Mouse (Mus musculus) intestine, postnatal 0 days (tissue): Measurements from ENCODE around the gene Enpep. TPM values are rescaled to one million over a fixed set of nuclear protein-coding genes. Genes with fewer than 3 reads are reported as not detected.

Experiments used
- ATAC-seq: fragments of 200-750 bp; cut with Nextera tagmentation; 2 replicates; pipeline ENCODE4 v1.8.0; 2017; ENCODE audit warnings: mild to moderate bottlenecking, moderate TSS enrichment, moderate library complexity
- H3K27ac ChIP-seq: fragments of 300-500 bp; sonication (generic); 2 replicates; pipeline ENCODE4 v1.5.1; 2014; ENCODE audit warnings: mild to moderate bottlenecking, low read depth, low read length, moderate library complexity
- H3K27me3 ChIP-seq: fragments of 300-500 bp; sonication (generic); replicated peaks from 2 replicates; pipeline ENCODE4 v1.6.1; 2014; ENCODE audit warnings: low read length, mixed read lengths; ENCODE audit not compliant: control insufficient read depth, insufficient read depth
- H3K36me3 ChIP-seq: fragments of 300-500 bp; sonication (generic); 2 replicates; pipeline ENCODE4 v1.6.1; 2014; ENCODE audit warnings: mild to moderate bottlenecking, moderate library complexity; ENCODE audit not compliant: control insufficient read depth, insufficient read depth
- H3K4me1 ChIP-seq: fragments of 300-500 bp; sonication (generic); replicated peaks from 2 replicates; pipeline ENCODE4 v1.6.1; 2014; ENCODE audit warnings: antibody characterized with exemption, low read length, mixed read lengths; ENCODE audit not compliant: control insufficient read depth, insufficient read depth
- H3K4me2 ChIP-seq: fragments of 300-500 bp; sonication (generic); replicated peaks from 2 replicates; pipeline ENCODE4 v1.6.1; 2014; ENCODE audit warnings: low read depth, mild to moderate bottlenecking, moderate library complexity
- H3K4me3 ChIP-seq: fragments of 300-500 bp; sonication (generic); 2 replicates; pipeline ENCODE4 v1.5.1; 2014; ENCODE audit warnings: low read depth, low read length
- H3K9ac ChIP-seq: fragments of 300-500 bp; sonication (generic); 2 replicates; pipeline ENCODE4 v1.6.1; 2014; ENCODE audit warnings: mild to moderate bottlenecking, low read depth, low read length
- H3K9me3 ChIP-seq: fragments of 300-500 bp; sonication (generic); 2 replicates; pipeline ENCODE4 v1.6.1; 2016; ENCODE audit warnings: mixed run types; ENCODE audit not compliant: control insufficient read depth
- CTCF ChIP-seq: sonication (generic); IDR thresholded peaks from 2 replicates; pipeline ENCODE4 v1.5.1; 2016; ENCODE audit warnings: low read depth, mild to moderate bottlenecking, control low read depth, antibody characterized with exemption, moderate library complexity
- WGBS: fragments of 180-500 bp; shearing (Covaris S2); extraction: QIAGEN DNeasy Blood & Tissue Kit; methylation state at CpG from one replicate; pipeline ENCODE4 v1.1.7; 2014; 5-methylcytosine and 5-hydroxymethylcytosine counted together
- polyA plus RNA-seq: library from polyadenylated mRNA; unstranded; fragments of >200 nt; fragmentation: Nextera tagmentation; extraction: Ambion mirVana; gene quantifications from 2 replicates; pipeline ENCODE4 v1.2.1, GENCODE M21; 2015

The Enpep gene
- polyA plus RNA-seq, 1 experiment from 2014 or later, result 120 TPM

DNA sequence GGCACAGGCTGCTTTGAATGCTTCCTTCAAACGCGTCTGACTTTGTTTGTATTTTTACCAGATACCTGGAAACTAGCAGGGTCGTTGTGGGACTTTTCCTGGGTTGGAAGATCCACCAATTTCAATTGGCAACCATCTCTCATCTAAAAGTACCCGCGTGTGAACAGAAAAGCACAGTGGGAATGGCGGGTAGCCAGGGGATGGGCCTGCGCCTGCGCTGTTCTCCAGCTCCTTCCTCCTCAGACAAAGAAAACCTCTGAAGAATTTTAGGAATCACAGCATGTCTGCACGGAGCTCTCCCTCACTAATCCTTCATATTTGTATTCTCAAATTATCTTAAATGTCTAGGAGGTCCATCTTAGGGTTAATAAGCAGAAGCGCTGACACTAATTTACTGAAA lies 78.3 kb downstream of the Enpep start:
- ATAC-seq, result no peak
- Histone ChIP-seq H3K36me3 (no peaks in the 10 kb centered on the region), H3K4me3 (no peak overlapping the region), H3K4me2 (no peak overlapping the region), H3K27me3 (no peaks in the 10 kb centered on the region), H3K4me1 (no peaks in the 10 kb centered on the region), H3K27ac (no peak overlapping the region), H3K9ac (no peak overlapping the region), H3K9me3 (no peaks in the 10 kb centered on the region)
- TF ChIP-seq CTCF, result no peak
- 55% methylated on average over 10 of the region's 10 CpGs for WGBS

DNA sequence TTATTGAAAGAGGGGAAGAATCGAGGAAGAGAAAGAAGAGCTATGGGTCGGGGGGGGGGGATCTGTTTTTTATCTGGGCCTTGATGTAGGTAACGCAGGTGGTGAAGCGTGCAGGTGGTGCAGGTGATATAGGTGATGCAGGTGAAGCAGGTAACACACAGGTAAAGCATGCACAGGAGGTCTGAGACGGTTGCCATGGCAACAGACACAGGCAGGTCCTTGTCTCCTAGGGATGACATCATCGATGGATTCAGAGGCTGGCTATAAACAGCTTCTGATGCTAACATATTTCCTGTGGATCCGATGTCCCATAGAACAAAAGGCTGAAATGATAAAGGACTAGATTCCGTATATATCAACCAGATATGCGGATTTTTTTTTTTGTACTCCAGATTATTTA lies 81.5 kb downstream of the Enpep start:
- H3K27me3 ChIP-seq, result no peaks in the 10 kb centered on the region
- no peak for TF ChIP-seq CTCF
- H3K9me3 ChIP-seq, result no peaks in the 10 kb centered on the region
- H3K4me3 ChIP-seq, result no peak overlapping the region
- H3K4me1 ChIP-seq, result no peaks in the 10 kb centered on the region
- H3K9ac ChIP-seq, result no peak overlapping the region
- no peak overlapping the region for H3K27ac ChIP-seq
- no peak overlapping the region for H3K4me2 ChIP-seq
- H3K36me3 ChIP-seq, result no peaks in the 10 kb centered on the region
- no peak for ATAC-seq
- WGBS, result 87% methylated on average over 9 of the region's 9 CpGs

DNA sequence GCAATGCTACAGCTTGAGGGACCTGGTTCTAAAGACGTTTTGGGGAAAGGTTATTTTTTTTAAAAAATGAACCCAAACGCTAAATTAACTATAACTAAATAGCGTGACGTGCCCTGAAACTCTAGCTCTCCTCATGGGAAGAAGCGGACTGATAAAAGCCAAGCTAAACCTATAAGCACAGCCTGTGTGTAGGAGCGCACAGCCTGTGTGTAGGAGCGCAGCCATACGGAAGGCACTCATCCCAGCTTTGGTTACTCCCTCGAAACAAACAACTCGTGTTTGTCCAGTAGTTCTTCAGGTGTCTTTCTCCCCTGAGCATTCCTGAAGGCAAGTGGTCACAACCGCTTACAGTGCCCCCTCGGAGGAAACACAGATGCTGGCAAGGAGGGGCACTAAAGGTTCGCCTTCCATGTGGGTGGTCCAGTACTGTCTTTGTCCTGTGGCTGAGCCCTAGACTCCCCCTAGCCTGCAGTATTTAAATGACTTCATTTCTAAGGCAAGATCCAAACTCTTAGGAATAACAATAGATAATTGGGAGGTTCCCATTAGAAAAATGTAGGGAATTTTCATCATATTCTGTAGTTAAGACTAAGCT lies 93.8 kb downstream of the Enpep start:
- no peaks in the 10 kb centered on the region for H3K36me3 ChIP-seq
- WGBS, result 51% methylated on average over 13 of the region's 13 CpGs
- H3K4me3 ChIP-seq, result no peak overlapping the region
- no peaks in the 10 kb centered on the region for H3K9me3 ChIP-seq
- no peaks in the 10 kb centered on the region for H3K4me1 ChIP-seq
- TF ChIP-seq CTCF, result no peak
- no peak overlapping the region for H3K9ac ChIP-seq
- no peaks in the 10 kb centered on the region for H3K27me3 ChIP-seq
- no peak overlapping the region for H3K4me2 ChIP-seq
- no peak for ATAC-seq
- H3K27ac ChIP-seq, result no peak overlapping the region

DNA sequence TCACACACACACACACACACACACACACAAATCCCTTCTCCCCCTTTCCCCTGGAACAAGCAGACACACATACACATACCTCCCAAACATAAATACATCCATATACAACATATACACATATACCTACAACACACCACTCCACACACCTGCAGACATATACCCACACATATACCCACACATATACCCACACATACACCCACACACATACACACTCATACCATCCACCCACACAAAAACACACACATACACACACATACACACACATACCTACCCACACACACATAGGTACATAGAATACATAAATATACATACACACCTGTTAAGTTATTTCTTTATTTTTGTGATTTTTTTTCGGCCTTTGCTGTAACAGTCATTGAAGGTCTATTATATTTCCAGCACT lies 94.5 kb downstream of the Enpep start:
- whole genome bisulfite sequencing, result 83% methylated on average over 1 of the region's 1 CpGs
- ATAC-seq, result no peak
- no peaks in the 10 kb centered on the region for H3K36me3 ChIP-seq
- no peak overlapping the region for H3K4me2 ChIP-seq
- no peaks in the 10 kb centered on the region for H3K9me3 ChIP-seq
- no peak overlapping the region for H3K9ac ChIP-seq
- H3K27ac ChIP-seq, result no peak overlapping the region
- TF ChIP-seq CTCF, result no peak
- H3K4me1 ChIP-seq, result no peaks in the 10 kb centered on the region
- H3K27me3 ChIP-seq, result no peaks in the 10 kb centered on the region
- H3K4me3 ChIP-seq, result no peak overlapping the region

DNA sequence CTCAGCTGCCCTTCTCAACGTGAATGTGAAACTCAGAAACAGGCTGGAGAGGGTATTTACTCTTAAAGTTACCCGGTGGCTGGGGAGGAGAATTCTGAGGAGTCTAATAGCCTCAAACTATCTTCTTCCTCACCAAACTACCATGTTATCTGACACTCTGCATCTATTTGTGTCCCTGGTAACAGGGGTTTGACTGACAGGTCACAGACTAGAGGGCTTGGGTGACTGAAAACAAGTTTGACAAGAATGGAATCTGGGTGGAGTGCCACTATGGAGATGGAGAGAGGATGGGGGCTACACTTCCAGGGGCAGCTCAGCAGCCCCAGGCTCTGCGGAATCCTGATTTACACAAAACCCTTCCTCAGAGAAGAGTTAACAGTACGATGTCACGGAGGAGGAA lies 105.2 kb downstream of the Enpep start:
- no peak for TF ChIP-seq CTCF
- H3K4me2 ChIP-seq, result no peak overlapping the region
- peaks cover 18% of the 10 kb centered on the region; the same call in 1 of the 2 replicates for H3K27me3 ChIP-seq
- H3K9me3 ChIP-seq, result no peaks in the 10 kb centered on the region
- WGBS, result 25% methylated on average over 5 of the region's 5 CpGs
- H3K4me1 ChIP-seq, result no peaks in the 10 kb centered on the region
- H3K36me3 ChIP-seq, result no peaks in the 10 kb centered on the region
- H3K27ac ChIP-seq, result no peak overlapping the region
- no peak overlapping the region for H3K9ac ChIP-seq
- ATAC-seq, result no peak
- no peak overlapping the region for H3K4me3 ChIP-seq

DNA sequence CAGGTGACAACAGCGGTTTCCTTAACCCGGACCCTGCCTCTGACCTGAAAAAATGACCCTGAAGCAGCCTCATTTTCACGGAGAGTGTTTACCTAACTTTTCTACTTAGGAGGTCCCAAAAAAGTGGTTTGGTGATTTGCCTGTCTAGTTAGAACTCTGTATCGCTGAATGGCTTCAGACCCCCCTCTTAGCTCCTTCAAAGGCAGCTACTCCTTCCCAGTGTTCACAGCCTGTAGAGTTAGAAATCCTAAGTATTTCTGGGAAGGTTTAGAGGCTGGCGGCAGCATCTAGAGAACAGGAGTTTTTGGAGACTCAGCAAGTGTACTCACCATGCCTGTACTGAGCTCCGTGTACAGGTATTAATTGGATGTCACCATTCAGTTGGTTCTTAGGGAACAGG lies 105.8 kb downstream of the Enpep start:
- Histone ChIP-seq H3K4me2 (no peak overlapping the region), H3K27me3 (peaks cover 22% of the 10 kb centered on the region; the same call in 1 of the 2 replicates), H3K9ac (no peak overlapping the region), H3K9me3 (no peaks in the 10 kb centered on the region), H3K27ac (no peak overlapping the region), H3K4me3 (no peak overlapping the region), H3K4me1 (no peaks in the 10 kb centered on the region), H3K36me3 (no peaks in the 10 kb centered on the region)
- TF ChIP-seq CTCF, result no peak
- no peak for ATAC-seq
- WGBS, result 33% methylated on average over 6 of the region's 6 CpGs
